Mouse (Mus musculus): ENCODE measurements at regions not wholly inside any gene's neighbourhood (a gene's known extent, or its start where the extent isn't known, plus 50 kb on each side); places are given as distances from the start of the nearest gene placed in this dataset.
"Not testable (repeated sequence)": the region's sequence is repeated elsewhere in the genome, so short reads cannot be mapped to it uniquely, and the experiment has no call there.

GRCm38 (mm10) chr7:29639591-29639990 is 87.2 kb downstream of the Catsperg2 start:
- DNase-seq: not testable (repeated sequence)

GRCm38 (mm10) chr7:29602356-29602755 is 83.9 kb upstream of the Sipa1l3 start:
- no peak for DNase-seq

- no peak for DNase-seq
These were observed 82.9 kb upstream of the Sipa1l3 start for GRCm38 (mm10) chr7:29601337-29601736.

- peak; percentile 73 for DNase-seq
These were observed 78.8 kb upstream of the Sipa1l3 start for GRCm38 (mm10) chr7:29597291-29597690.

- DNase-seq: no peak
These were observed 59.7 kb upstream of the Sipa1l3 start for GRCm38 (mm10) chr7:29578128-29578527.

GRCm38 (mm10) chr7:29575606-29576005 is 57.2 kb upstream of the Sipa1l3 start:
- no peak for DNase-seq
